Mouse (Mus musculus): Measurements from ENCODE around the gene Cebpa.

Gene Cebpa

DNA sequence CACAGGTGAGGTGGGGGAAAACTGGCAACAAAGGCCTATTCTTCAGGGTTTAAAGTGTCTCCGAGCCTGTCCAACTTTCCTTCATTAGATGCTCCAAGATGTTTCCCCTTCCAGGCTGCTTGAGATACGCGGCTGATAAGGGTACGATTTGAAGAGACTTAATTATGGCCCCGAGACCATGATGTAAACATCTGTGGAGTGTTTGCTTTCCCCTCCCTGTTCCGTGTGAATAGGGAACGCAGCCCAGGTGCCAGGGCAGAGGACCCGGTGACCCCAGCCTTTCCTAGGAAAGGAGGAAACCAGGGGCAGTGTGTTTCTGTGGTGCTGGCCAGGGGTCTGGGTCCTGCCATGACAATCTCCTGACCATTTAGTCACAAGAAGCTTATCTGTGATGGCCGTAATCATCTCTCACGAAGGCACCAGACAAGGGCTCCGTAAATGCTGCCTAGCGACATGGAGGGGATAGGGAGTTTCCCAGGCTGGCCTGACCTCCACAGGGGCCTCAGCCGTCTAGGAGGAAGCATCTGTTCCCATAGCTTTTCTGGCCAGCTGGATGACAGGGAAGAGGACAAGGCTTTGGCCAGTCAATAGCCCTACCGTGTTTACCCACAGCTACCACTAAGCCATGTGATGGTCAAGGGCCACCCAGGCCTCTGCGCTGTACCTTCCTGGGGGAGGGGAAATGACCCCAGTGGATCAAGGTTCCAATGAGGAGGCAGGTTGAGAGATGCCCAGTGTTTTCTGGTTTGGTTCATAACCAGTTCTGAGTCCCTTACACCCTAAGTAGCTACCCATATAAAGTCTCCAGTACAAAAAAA is 30.7 kb downstream of the Cebpa start:
- no peak for DNase-seq

DNA sequence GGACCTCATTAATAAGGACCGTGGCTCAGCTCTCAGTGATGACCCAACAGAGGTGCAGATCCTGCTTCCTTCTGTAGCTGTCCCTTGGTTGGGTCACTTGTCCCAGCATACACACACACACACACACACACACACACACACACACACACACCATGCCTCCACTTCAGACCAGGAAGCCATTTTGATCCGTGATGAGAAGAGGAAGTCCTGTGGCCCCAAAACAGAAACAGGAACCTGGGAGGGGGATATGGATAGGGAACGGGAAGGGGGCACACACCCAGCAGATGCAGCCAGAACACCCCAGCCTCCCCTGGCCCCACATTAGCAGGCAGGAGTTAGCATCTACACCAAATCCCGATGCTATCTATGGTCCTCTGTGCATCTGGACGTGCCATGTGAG is 31.8 kb downstream of the Cebpa start:
- DNase-seq = no peak

DNA sequence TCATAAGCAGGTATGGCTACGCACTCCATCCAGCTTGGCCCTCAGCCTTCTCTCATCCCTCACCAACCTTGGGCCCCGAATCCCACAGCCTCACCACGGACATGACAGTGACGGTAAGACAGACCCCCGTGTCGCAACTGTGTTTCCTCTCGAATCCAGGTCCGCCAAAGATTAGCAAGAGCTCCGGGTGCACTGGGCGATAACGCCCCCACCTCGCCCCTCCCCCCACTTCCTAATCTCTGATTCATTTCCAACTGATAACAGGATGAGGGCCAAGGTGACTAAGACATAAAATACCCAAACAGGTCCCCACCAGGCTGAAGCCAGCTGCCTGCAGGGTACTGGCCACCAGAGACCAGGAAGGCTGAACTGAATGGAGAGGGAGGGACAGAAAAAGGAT is 35.4 kb downstream of the Cebpa start:
- no peak for DNase-seq

DNA sequence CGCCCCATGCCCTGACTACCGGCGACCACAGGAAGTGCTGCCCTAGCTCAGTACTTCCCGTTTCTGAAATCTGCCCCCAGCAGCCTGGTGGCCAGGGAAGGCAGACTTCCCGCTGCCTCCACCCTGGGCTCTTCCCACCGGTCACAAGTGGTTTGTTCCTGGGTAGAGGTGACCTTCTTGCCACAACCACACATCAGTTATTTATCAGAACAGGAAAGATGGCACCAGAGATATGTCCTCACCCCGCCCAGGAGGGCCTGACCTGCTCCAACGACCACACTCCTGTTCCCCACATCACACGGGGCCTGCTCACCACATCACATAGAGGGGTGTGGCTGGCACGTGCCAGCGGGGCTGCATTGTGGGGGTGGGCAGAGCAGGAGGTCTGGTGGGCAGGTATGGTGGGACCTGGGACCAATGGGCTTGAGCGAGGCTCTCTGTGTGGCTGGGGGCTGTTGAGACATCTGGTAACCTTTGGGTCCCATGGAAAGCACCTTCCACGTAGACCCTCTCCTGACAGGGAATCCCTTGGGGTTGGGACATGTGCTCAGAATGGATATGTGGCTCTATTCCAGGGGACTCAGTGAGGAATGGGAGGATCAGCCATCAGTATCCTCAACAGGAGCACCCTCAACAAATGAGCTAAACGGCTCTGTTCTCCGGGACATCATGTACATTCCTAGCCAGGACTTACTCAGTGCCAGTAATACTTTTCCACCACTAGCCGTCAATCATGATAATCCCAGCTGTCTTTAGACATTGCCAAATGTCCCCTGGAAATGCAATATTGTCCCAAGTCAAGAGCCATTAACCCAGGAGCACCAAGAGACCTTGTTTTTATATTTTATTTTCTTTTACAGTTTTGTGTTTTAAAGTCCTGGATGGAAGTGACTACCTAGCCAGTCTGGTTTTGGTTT is 37.7 kb downstream of the Cebpa start:
- DNase-seq = no peak

DNA sequence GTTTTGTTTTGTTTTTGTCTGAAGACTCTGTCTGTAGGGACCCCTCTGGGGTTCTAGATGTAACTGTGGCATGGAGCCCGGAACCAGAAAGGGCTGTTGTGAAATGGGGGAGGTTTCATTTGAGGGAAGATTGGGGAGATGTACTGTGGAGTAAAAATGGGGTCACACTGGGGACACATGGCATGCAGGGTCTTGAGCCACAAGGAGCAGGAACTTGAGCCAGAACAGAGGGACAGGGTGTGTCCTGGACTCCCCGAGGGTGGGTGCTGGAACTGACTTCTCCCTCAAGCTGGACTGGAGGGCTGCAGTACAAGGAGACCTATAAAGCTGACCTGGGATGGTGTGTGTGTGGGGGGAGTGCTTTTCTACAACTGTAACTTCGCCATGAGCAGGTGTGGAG is 38.4 kb downstream of the Cebpa start:
- DNase-seq = no peak

DNA sequence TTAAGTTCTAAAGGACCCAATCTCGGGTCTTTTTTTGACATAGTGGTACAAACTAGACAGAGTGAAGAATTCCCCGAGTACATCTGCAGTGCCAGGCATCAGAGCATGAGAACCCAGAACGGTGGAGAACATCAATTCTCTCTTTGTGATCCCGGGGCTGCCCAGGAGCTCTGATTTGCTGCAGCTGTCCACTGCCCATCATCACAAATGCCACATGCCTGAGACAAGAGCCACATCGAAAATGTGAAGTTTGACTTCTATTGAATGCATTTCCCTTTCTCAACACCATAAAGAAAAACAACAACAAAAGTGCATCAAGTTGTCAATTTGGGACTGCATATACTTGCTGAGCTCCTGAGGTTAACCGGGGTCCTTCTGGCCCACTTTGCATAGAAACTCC is 43.4 kb downstream of the Cebpa start:
- DNase-seq = no peak

DNA sequence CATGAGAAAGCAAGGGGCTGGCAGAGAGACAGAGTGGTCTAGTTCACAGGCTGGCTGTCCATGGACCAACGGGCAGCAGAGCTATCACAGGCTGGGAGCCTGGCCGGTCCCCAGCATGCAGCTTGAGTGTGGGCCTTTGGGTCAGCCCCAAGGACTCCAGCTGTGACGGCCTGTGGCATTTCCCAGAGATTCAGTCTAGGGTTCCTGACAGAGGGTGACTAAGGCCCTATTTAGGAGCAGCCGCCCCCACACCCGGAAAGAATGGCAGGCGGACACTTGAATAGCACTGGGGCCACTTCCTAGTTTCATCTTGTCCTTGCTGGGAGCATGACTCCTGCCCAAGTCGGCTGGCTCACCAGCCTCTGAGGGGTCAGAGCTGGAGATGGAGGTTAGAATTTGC is 44.5 kb downstream of the Cebpa start:
- DNase-seq = no peak

DNA sequence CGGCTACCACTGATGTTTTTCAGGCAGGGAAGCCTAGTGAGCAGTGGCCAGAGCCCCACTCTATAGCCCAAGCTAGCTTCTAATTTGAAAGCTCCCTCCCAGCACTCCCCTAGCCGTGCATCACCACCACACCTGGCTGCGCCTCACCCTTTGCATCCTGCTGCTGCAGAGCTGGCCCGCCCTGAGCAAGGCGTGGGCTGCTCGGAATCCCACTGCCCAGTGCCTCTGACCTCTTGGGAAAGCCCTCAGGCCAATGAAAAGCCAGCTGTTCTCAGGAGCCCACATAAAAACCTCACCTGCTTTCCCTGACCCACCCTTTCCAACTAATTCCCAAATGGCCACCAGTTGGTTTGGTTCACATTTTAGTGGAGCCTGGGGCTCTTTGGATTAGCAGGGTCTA is 45.0 kb downstream of the Cebpa start:
- no peak for DNase-seq

DNA sequence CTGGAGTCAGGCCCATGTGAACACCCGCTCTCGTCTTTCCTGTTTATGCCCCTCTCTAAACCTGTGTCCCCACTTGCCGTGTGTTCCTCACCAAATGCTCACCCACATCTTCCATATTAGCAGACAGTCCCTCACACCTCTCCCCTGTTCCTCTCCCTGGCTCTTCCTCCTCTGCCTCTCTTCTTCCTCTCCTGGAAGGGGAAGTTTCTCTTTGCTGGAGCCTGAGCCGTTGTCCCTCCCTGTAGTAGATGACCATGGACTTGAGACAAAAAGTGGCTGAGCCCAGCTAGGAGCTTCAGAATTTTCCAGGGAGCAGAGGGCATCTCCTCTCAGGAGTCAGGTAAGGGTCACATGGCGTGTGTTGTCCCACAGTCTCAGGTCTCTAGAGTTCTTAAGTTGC is 47.9 kb downstream of the Cebpa start:
- no peak for DNase-seq

DNA sequence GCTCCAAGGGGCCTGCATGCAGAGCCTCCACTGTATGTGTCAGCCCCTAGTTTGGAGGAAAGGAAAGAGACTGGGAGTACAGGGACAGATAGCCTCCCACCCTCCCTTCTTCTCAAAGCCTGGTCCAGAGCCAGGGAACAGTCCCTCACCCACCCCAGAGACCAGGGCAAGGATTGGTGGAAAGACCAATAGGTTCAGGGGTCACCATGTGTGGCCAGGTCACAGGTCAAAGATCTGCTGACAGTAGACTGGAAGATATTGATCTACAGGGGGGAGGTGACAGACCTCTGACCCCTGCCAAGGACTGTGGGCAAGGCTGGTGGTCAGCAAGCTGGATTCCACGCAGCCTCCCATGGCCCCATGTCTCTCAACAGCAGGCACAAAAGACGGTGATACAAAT is 48.8 kb downstream of the Cebpa start:
- DNase-seq = no peak

DNA sequence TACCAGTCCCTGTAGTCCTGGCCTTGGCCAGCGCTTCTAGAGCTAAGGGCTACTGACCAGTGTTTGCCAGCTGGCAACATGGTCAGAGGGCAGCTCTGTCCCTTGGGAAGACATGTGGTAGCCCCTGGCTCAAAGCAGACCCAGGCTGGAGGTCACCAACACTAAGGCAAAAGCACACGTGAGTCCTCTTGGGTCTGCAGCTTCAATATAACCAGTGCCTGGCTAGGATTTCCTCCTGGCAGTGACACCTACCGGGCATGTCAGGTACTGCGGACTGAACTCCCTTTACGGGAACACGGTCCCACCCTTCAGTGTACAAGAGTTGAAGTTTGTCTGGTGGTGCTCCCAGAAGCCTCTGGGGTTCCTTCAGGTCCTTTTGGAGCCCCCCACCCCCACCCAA is 50.2 kb downstream of the Cebpa start:
- DNase-seq = peak; percentile 84 to 86

Measured in cerebellum, adult 18-20 months (tissue).